In the genomic region with DNA sequence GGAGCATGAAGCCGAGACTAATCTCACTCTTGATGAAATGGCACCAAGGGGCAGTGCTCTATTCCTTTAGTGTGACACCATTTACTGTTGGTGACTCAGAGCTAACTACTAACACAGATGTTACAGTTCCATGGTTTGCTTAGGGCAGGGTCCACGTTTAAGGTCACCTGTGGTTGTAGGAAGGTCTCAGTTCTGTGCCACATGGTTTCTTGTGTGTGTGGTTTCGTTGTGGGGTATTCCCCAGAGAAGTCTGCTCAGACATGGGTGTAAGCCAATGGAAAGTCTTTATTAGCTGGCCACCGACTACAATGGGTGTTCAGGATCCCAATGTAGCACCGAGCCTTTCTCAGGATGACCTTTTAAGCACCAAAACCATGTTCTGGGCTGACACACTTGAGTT, we compare ENCODE assay signal across 20 mouse cellular contexts.
"Had no signal": no experiment of that assay in that cellular context is flagged by ENCODE, and none has a peak within 500 bp of the region (broad histone marks: within the 10 kb centered on the region; RNA-seq: fewer than 3 reads in every experiment).

No protein-coding gene starts in this region.

- ATAC-seq: lung, postnatal 0 days; midbrain, embryonic 13.5 days; midbrain, embryonic 15.5 days had no signal

- H3K27me3 ChIP-seq: lung, embryonic 15.5 days; midbrain, embryonic 15.5 days; neural tube, embryonic 13.5 days; neural tube, embryonic 15.5 days had no signal

- DNase-seq: lung, adult 2 months; lung, postnatal 14 days; lung, postnatal 36 days; retina, postnatal 1 day; right cerebral cortex, adult 18-20 months; right cerebral cortex, postnatal 25 days; right cerebral cortex, postnatal 4 days; spleen, adult 18-20 months; thymus, adult 18-20 months; thymus, postnatal 14 days; thymus, postnatal 36 days had no signal

- H3K9me3 ChIP-seq: lung, embryonic 15.5 days; megakaryocyte, embryonic 14.5 days; midbrain, embryonic 13.5 days; midbrain, embryonic 15.5 days; neural tube, embryonic 13.5 days; neural tube, embryonic 15.5 days had no signal

- H3K4me2 ChIP-seq: lung, embryonic 15.5 days; midbrain, embryonic 11.5 days; midbrain, embryonic 13.5 days; midbrain, embryonic 15.5 days; neural tube, embryonic 13.5 days; neural tube, embryonic 15.5 days had no signal

- H3K36me3 ChIP-seq: lung, embryonic 15.5 days had no signal

- H3K4me3 ChIP-seq: lung, embryonic 15.5 days; megakaryocyte, embryonic 14.5 days; midbrain, embryonic 13.5 days; midbrain, embryonic 15.5 days; neural tube, embryonic 13.5 days; neural tube, embryonic 15.5 days had no signal

- H3K9ac ChIP-seq: lung, embryonic 15.5 days; midbrain, embryonic 13.5 days; midbrain, embryonic 15.5 days; neural tube, embryonic 13.5 days; neural tube, embryonic 15.5 days had no signal

- H3K27ac ChIP-seq: lung, embryonic 15.5 days; macrophage; midbrain, embryonic 13.5 days; midbrain, embryonic 15.5 days; neural tube, embryonic 13.5 days; neural tube, embryonic 15.5 days had no signal
